Mouse (Mus musculus): Measurements from ENCODE around the gene Fstl1. TPM values are rescaled to one million over a fixed set of nuclear protein-coding genes. Genes with fewer than 3 reads are reported as not detected.

Fstl1 gene
- total RNA-seq, 2 experiments from 2014 or later, result 34.5 to 41.8 TPM

GRCm38 (mm10) chr16:37851366-37851765, 74.7 kb downstream of the Fstl1 start:
- no peak for TF ChIP-seq CTCF (conservative IDR thresholded peaks at IDR 0.05)
- no peak for DNase-seq (ENCODE audit: low spot score in 2 of 2)

GRCm38 (mm10) chr16:37853279-37853678, 76.6 kb downstream of the Fstl1 start:
- no peak for DNase-seq (ENCODE audit: low spot score in 2 of 2)
- H3K4me3 ChIP-seq, result no peak overlapping the region
- H3K27ac ChIP-seq, result no peak overlapping the region
- TF ChIP-seq CTCF (conservative IDR thresholded peaks at IDR 0.05), result no peak

More at GRCm38 (mm10) chr16:37851366-37851765, 74.7 kb downstream of the Fstl1 start:
- no peak overlapping the region for H3K4me3 ChIP-seq
- no peak overlapping the region for H3K27ac ChIP-seq

GRCm38 (mm10) chr16:37854054-37854453, 77.4 kb downstream of the Fstl1 start:
- H3K4me3 ChIP-seq, result no peak overlapping the region
- no peak for DNase-seq (ENCODE audit: low spot score in 2 of 2)
- no peak overlapping the region for H3K27ac ChIP-seq
- no peak for TF ChIP-seq CTCF (conservative IDR thresholded peaks at IDR 0.05)

GRCm38 (mm10) chr16:37854593-37854992, 77.9 kb downstream of the Fstl1 start:
- no peak for TF ChIP-seq CTCF (conservative IDR thresholded peaks at IDR 0.05)
- no peak overlapping the region for H3K4me3 ChIP-seq
- DNase-seq (ENCODE audit: low spot score in 2 of 2), result no peak
- no peak overlapping the region for H3K27ac ChIP-seq

- TF ChIP-seq CTCF (conservative IDR thresholded peaks at IDR 0.05), result no peak
- Histone ChIP-seq H3K27ac (no peak overlapping the region), H3K4me3 (no peak overlapping the region)
- no peak for DNase-seq (ENCODE audit: low spot score in 2 of 2)
Observed at GRCm38 (mm10) chr16:37855583-37855982, 78.9 kb downstream of the Fstl1 start.

GRCm38 (mm10) chr16:37856327-37856726, 79.7 kb downstream of the Fstl1 start:
- Histone ChIP-seq H3K4me3 (no peak overlapping the region), H3K27ac (no peak overlapping the region)
- DNase-seq (ENCODE audit: low spot score in 2 of 2), result no peak
- no peak for TF ChIP-seq CTCF (conservative IDR thresholded peaks at IDR 0.05)

GRCm38 (mm10) chr16:37857495-37857894, 80.8 kb downstream of the Fstl1 start:
- DNase-seq (ENCODE audit: low spot score in 2 of 2), result no peak
- Histone ChIP-seq H3K4me3 (no peak overlapping the region), H3K27ac (no peak overlapping the region)
- TF ChIP-seq CTCF (conservative IDR thresholded peaks at IDR 0.05), result no peak

- Histone ChIP-seq H3K4me3 (no peak overlapping the region), H3K27ac (no peak overlapping the region)
- no peak for DNase-seq (ENCODE audit: low spot score in 2 of 2)
- no peak for TF ChIP-seq CTCF (conservative IDR thresholded peaks at IDR 0.05)
Observed at GRCm38 (mm10) chr16:37860213-37860612, 83.5 kb downstream of the Fstl1 start.

- Histone ChIP-seq H3K4me3 (no peak within 1 kb of the TSS), H3K27ac (no peak within 1 kb of the TSS)
- TF ChIP-seq CTCF (conservative IDR thresholded peaks at IDR 0.05), result no peak
- DNase-seq (ENCODE audit: low spot score in 2 of 2), result no peak
Observed at GRCm38 (mm10) chr16:37861029-37861428, 84.4 kb downstream of the Fstl1 start, which contains the start of gene Gm36028. Gm36028 (minus strand) TSS chr16:37861146.

- no peak for TF ChIP-seq CTCF (conservative IDR thresholded peaks at IDR 0.05)
- no peak for DNase-seq (ENCODE audit: low spot score in 2 of 2)
- H3K27ac ChIP-seq, result no peak overlapping the region
- H3K4me3 ChIP-seq, result no peak overlapping the region
Observed at GRCm38 (mm10) chr16:37863876-37864275, 87.2 kb downstream of the Fstl1 start.

- DNase-seq (ENCODE audit: low spot score in 2 of 2), result no peak
- Histone ChIP-seq H3K4me3 (no peak overlapping the region), H3K27ac (no peak overlapping the region)
- no peak for TF ChIP-seq CTCF (conservative IDR thresholded peaks at IDR 0.05)
Observed at GRCm38 (mm10) chr16:37865841-37866240, 89.2 kb downstream of the Fstl1 start.

- no peak for TF ChIP-seq CTCF (conservative IDR thresholded peaks at IDR 0.05)
- Histone ChIP-seq H3K27ac (peak within 1 kb of the TSS; percentile 100), H3K4me3 (peak within 1 kb of the TSS; percentile 77)
- DNase-seq (ENCODE audit: low spot score in 2 of 2), result peak; percentile 80 to 85
Observed at GRCm38 (mm10) chr16:37867791-37868505, 91.3 kb downstream of the Fstl1 start, which contains the start of gene Lrrc58. Lrrc58 (plus strand) TSS chr16:37868389.

GRCm38 (mm10) chr16:37868506-37869469, 92.1 kb downstream of the Fstl1 start:
- Histone ChIP-seq H3K27ac (peak overlapping the region; percentile 100), H3K4me3 (peak overlapping the region; percentile 77)
- no peak for TF ChIP-seq CTCF (conservative IDR thresholded peaks at IDR 0.05)
- DNase-seq (ENCODE audit: low spot score in 2 of 2), result peak in 1 of 2 experiments; percentile 23
